In genomic region chr12:77021881-77022280, GRCm38 (mm10) we compare ENCODE assay signal across 24 mouse cellular contexts. TPM values are rescaled to one million over a fixed set of nuclear protein-coding genes. Genes with fewer than 3 reads are reported as not detected.
DNase-seq lines count a peak whose midpoint lies in the region; ATAC-seq lines count a peak whose summit lies in the region.
"Had no signal": no experiment of that assay in that cellular context is flagged by ENCODE, and none has a peak within 500 bp of the region (broad histone marks: within the 10 kb centered on the region; RNA-seq: fewer than 3 reads in every experiment).

No protein-coding gene starts in this region.

- peak overlapping the region; percentile 16 for H3K4me3 ChIP-seq in megakaryocyte, embryonic 14.5 days (replicated peaks)
- H3K4me3 ChIP-seq in embryonic facial prominence, embryonic 10.5 days, result no peak overlapping the region
- H3K4me3 ChIP-seq: embryonic facial prominence, embryonic 15.5 days; erythroblast, embryonic 14.5 days; heart, adult 2 months; heart, embryonic 15.5 days; hindbrain, embryonic 12.5 days had no signal

- H3K27ac ChIP-seq in embryonic facial prominence, embryonic 10.5 days (replicated peaks), result peak overlapping the region; percentile 52; the same call in 1 of the 2 replicates
- H3K27ac ChIP-seq: embryonic facial prominence, embryonic 15.5 days; heart, adult 2 months; heart, embryonic 15.5 days; hindbrain, embryonic 12.5 days had no signal

- H3K9me3 ChIP-seq in megakaryocyte, embryonic 14.5 days, result peaks cover 4% of the 10 kb centered on the region; the same call in 1 of the 2 replicates
- no peaks in the 10 kb centered on the region for H3K9me3 ChIP-seq in embryonic facial prominence, embryonic 10.5 days
- H3K9me3 ChIP-seq: embryonic facial prominence, embryonic 15.5 days; G1E; heart, embryonic 15.5 days; hindbrain, embryonic 12.5 days had no signal

- H3K27me3 ChIP-seq in megakaryocyte, embryonic 14.5 days (replicated peaks), result no peaks in the 10 kb centered on the region
- H3K27me3 ChIP-seq in embryonic facial prominence, embryonic 10.5 days (replicated peaks; ENCODE audit: low read depth, poor library complexity, severe bottlenecking), result peaks cover 34% of the 10 kb centered on the region
- H3K27me3 ChIP-seq: embryonic facial prominence, embryonic 15.5 days; heart, embryonic 15.5 days; hindbrain, embryonic 12.5 days had no signal

- no peak for ATAC-seq in megakaryocyte, adult 5-6 weeks (ENCODE audit: poor library complexity, severe bottlenecking)
- ATAC-seq: CD4-positive, CD25-positive, alpha-beta regulatory T cell, adult 4 months; forebrain, embryonic 16.5 days; intestine, embryonic 16.5 days had no signal

- intact Hi-C loops in heart, postnatal 25 days (cut with DNase I), result no loop called here

- 86% methylated on average over 5 of the region's 5 CpGs for WGBS in embryonic facial prominence, embryonic 10.5 days

- peaks cover 8% of the 10 kb centered on the region for H3K36me3 ChIP-seq in megakaryocyte, embryonic 14.5 days (replicated peaks; ENCODE audit: low read length)
- no peaks in the 10 kb centered on the region for H3K36me3 ChIP-seq in embryonic facial prominence, embryonic 10.5 days (replicated peaks)
- H3K36me3 ChIP-seq: embryonic facial prominence, embryonic 15.5 days; G1E; heart, embryonic 15.5 days; hindbrain, embryonic 12.5 days had no signal

- peak; percentile 59 for DNase-seq in heart, adult 11 months
- DNase-seq in heart, postnatal 25 days (ENCODE audit: low spot score), result no peak
- DNase-seq in 416B (ENCODE audit: low read depth), result peak; percentile 56
- DNase-seq in embryonic facial prominence, embryonic 10.5 days (ENCODE audit: low spot score), result no peak
- DNase-seq in embryo, embryonic 9.5 days (ENCODE audit: extremely low spot score), result no peak
- DNase-seq: adrenal gland, postnatal 25 days; B cell, adult 2 months; cerebellum, adult 11-12 months; cerebellum, adult 9-11 months; cerebellum, postnatal 36 days; gastrocnemius, postnatal 10 days; heart, adult 2 months; heart, postnatal 14 days; kidney, adult 2 months had no signal

- peaks cover 73% of the 10 kb centered on the region for H3K4me1 ChIP-seq in megakaryocyte, embryonic 14.5 days
- H3K4me1 ChIP-seq in embryonic facial prominence, embryonic 10.5 days, result peaks cover 22% of the 10 kb centered on the region

RNA-seq across cellular contexts. Expression of gene Max, which starts 59.9 kb away (rescaled TPM):
- total RNA-seq in heart, postnatal 25 days (2021), result 10 to 100 TPM; 47.7 to 67.9 TPM
- polyA plus RNA-seq in megakaryocyte, embryonic 14.5 days (2012; ENCODE audit: insufficient read depth, low replicate concordance), result 114 and 143 TPM in 2 replicates
- total RNA-seq in megakaryocyte, adult 5-6 weeks (2015), result 130 and 142 TPM in 2 replicates
- total RNA-seq in megakaryocyte, adult 5-6 weeks (2017), result 125 and 175 TPM in 2 replicates
- polyA plus RNA-seq in embryonic facial prominence, embryonic 10.5 days (2016; fragmentation: Nextera tagmentation; extraction: Ambion mirVana), result 9.8 and 13.1 TPM in 2 replicates

Comparison
In these comparisons a context has a peak if more than half of its experiments do, and no peak if none do; other contexts are left out.
1. DNase-seq: peak in heart, adult 11 months (single experiment) and 416B (single experiment); none in heart, postnatal 25 days (single experiment), embryonic facial prominence, embryonic 10.5 days (single experiment) and embryo, embryonic 9.5 days (single experiment).